Mouse (Mus musculus) kidney, postnatal 0 days (tissue): ENCODE measurements around the gene Gemin4. TPM values are rescaled to one million over a fixed set of nuclear protein-coding genes. Genes with fewer than 3 reads are reported as not detected.

Source experiments
- ATAC-seq: fragments of 200-750 bp; cut with Nextera tagmentation; replicated peaks from 2 replicates; pipeline ENCODE4 v1.8.0; 2017; ENCODE audit warnings: low read depth, moderate number of reproducible peaks, moderate TSS enrichment, moderate library complexity; ENCODE audit not compliant: low FRiP score
- DNase-seq: peaks from one replicate; pipeline ENCODE4 v3.0.0-alpha.2; 2016; ENCODE audit warnings: low spot score
- H3K27ac ChIP-seq: fragments of 300-500 bp; sonication (generic); 2 replicates; pipeline ENCODE4 v1.5.1; 2014; ENCODE audit warnings: mild to moderate bottlenecking
- H3K27me3 ChIP-seq: fragments of 300-500 bp; sonication (generic); 2 replicates; pipeline ENCODE4 v1.6.1; 2014; ENCODE audit warnings: low read length, mixed read lengths; ENCODE audit not compliant: insufficient read depth
- H3K36me3 ChIP-seq: fragments of 300-500 bp; sonication (generic); 2 replicates; pipeline ENCODE4 v1.6.1; 2014; ENCODE audit warnings: low read length, mixed read lengths; ENCODE audit not compliant: insufficient read depth
- H3K4me1 ChIP-seq: fragments of 300-500 bp; sonication (generic); replicated peaks from 2 replicates; pipeline ENCODE4 v1.6.1; 2014; ENCODE audit warnings: antibody characterized with exemption, low read length, mixed read lengths; ENCODE audit not compliant: insufficient read depth
- H3K4me2 ChIP-seq: fragments of 300-500 bp; sonication (generic); 2 replicates; pipeline ENCODE4 v1.6.1; 2014; ENCODE audit warnings: mild to moderate bottlenecking, low read length, moderate library complexity, mixed read lengths
- H3K4me3 ChIP-seq: fragments of 300-500 bp; sonication (generic); replicated peaks from 2 replicates; pipeline ENCODE4 v1.5.1; 2014; ENCODE audit warnings: low read depth, low read length
- H3K9ac ChIP-seq: fragments of 300-500 bp; sonication (generic); 2 replicates; pipeline ENCODE4 v1.6.1; 2014; ENCODE audit warnings: low read depth, low read length
- H3K9me3 ChIP-seq: fragments of 300-500 bp; sonication (generic); replicated peaks from 2 replicates; pipeline ENCODE4 v1.6.1; 2016; ENCODE audit warnings: low read length, inconsistent platforms, mixed read lengths
- CTCF ChIP-seq: IDR thresholded peaks from 2 replicates; pipeline ENCODE4 v1.5.1; 2016; ENCODE audit warnings: antibody characterized with exemption, low read depth, mild to moderate bottlenecking, moderate library complexity
- WGBS: fragments of 180-500 bp; shearing (Covaris S2); extraction: QIAGEN DNeasy Blood & Tissue Kit; methylation state at CpG from one replicate; pipeline ENCODE4 v1.1.7; 2014; 5-methylcytosine and 5-hydroxymethylcytosine counted together
- polyA plus RNA-seq: library from polyadenylated mRNA; unstranded; fragments of >200 nt; fragmentation: Nextera tagmentation; extraction: Ambion mirVana; gene quantifications from 2 replicates; pipeline ENCODE4 v1.2.1, GENCODE M21; 2015

The Gemin4 gene
- polyA plus RNA-seq, 1 experiment from 2014 or later, result 20.4 TPM

GRCm38 (mm10) chr11:76246439-76246838, 29.0 kb upstream of the Gemin4 start:
- H3K27ac ChIP-seq, result no peak overlapping the region
- no peak for TF ChIP-seq CTCF
- H3K36me3 ChIP-seq, result 0 out of 2 replicates have a peak, but pooled peaks cover 12% of the 10 kb centered on the region
- H3K9me3 ChIP-seq, result no peaks in the 10 kb centered on the region
- no peak overlapping the region for H3K4me3 ChIP-seq
- H3K4me1 ChIP-seq, result peaks cover 9% of the 10 kb centered on the region
- no peak overlapping the region for H3K4me2 ChIP-seq
- no peak overlapping the region for H3K9ac ChIP-seq
- DNase-seq, result no peak
- ATAC-seq, result no peak
- no peaks in the 10 kb centered on the region for H3K27me3 ChIP-seq

- H3K4me2 ChIP-seq, result peak overlapping the region; percentile 76
- peak overlapping the region; percentile 76 for H3K4me3 ChIP-seq
- no peak for TF ChIP-seq CTCF
- DNase-seq (no peak), ATAC-seq (peak; percentile 57)
- H3K4me1 ChIP-seq, result peaks cover 9% of the 10 kb centered on the region
- 2% methylated on average over 34 of the region's 34 CpGs for WGBS
- peaks cover 12% of the 10 kb centered on the region; the same call in 1 of the 2 replicates for H3K36me3 ChIP-seq
- no peaks in the 10 kb centered on the region for H3K27me3 ChIP-seq
- peak overlapping the region; percentile 83 for H3K9ac ChIP-seq
- no peaks in the 10 kb centered on the region for H3K9me3 ChIP-seq
- H3K27ac ChIP-seq, result peak overlapping the region; percentile 73; the same call in 1 of the 2 replicates
These were observed 26.5 kb upstream of the Gemin4 start for GRCm38 (mm10) chr11:76243811-76244546.

- peaks cover 9% of the 10 kb centered on the region for H3K4me1 ChIP-seq
- H3K36me3 ChIP-seq, result peaks cover 6% of the 10 kb centered on the region; the same call in 1 of the 2 replicates
- under 1% methylated on average over 61 of the region's 61 CpGs for WGBS
- H3K9ac ChIP-seq, result peak within 1 kb of the TSS; percentile 83
- DNase-seq (peak; percentile 94), ATAC-seq (peak; percentile 86)
- H3K4me3 ChIP-seq, result peak within 1 kb of the TSS; percentile 76
- no peaks in the 10 kb centered on the region for H3K9me3 ChIP-seq
- TF ChIP-seq CTCF, result no peak
- H3K27me3 ChIP-seq, result no peaks in the 10 kb centered on the region
- peak within 1 kb of the TSS; percentile 73 for H3K27ac ChIP-seq
- H3K4me2 ChIP-seq, result peak within 1 kb of the TSS; percentile 76
These were observed 25.7 kb upstream of the Gemin4 start, which contains the start of the genes Mrm3 and Glod4 for GRCm38 (mm10) chr11:76242901-76243810. TSS of gene Mrm3 (plus strand) at chr11:76243715. TSS of gene Glod4 (minus strand) at chr11:76243725.

- TF ChIP-seq CTCF, result no peak
- Histone ChIP-seq H3K4me1 (peaks cover 9% of the 10 kb centered on the region), H3K9ac (no peak overlapping the region), H3K27me3 (no peaks in the 10 kb centered on the region), H3K4me3 (no peak overlapping the region), H3K27ac (no peak overlapping the region), H3K4me2 (no peak overlapping the region), H3K36me3 (peaks cover 20% of the 10 kb centered on the region), H3K9me3 (no peaks in the 10 kb centered on the region)
- ATAC-seq (no peak), DNase-seq (no peak)
- WGBS, result 99% methylated on average over 2 of the region's 2 CpGs
These were observed 22.3 kb upstream of the Gemin4 start for GRCm38 (mm10) chr11:76239750-76240149.

- Histone ChIP-seq H3K9ac (no peak overlapping the region), H3K4me3 (no peak overlapping the region), H3K27ac (no peak overlapping the region), H3K36me3 (peaks cover 48% of the 10 kb centered on the region), H3K4me1 (no peaks in the 10 kb centered on the region), H3K9me3 (no peaks in the 10 kb centered on the region), H3K27me3 (no peaks in the 10 kb centered on the region), H3K4me2 (no peak overlapping the region)
- no peak for TF ChIP-seq CTCF
- ATAC-seq (no peak), DNase-seq (no peak)
- 92% methylated on average over 3 of the region's 3 CpGs for WGBS
These were observed 18.7 kb upstream of the Gemin4 start for GRCm38 (mm10) chr11:76236136-76236535.

GRCm38 (mm10) chr11:76225051-76225450, 7.6 kb upstream of the Gemin4 start:
- Histone ChIP-seq H3K9ac (no peak overlapping the region), H3K27ac (no peak overlapping the region), H3K4me2 (no peak overlapping the region), H3K27me3 (no peaks in the 10 kb centered on the region), H3K4me1 (no peaks in the 10 kb centered on the region), H3K36me3 (peaks cover 17% of the 10 kb centered on the region), H3K4me3 (no peak overlapping the region), H3K9me3 (no peaks in the 10 kb centered on the region)
- DNase-seq (no peak), ATAC-seq (no peak)
- no peak for TF ChIP-seq CTCF
